Mouse (Mus musculus) liver, embryonic 14.5 days (tissue): ENCODE data around the gene Pus10. TPM values are rescaled to one million over a fixed set of nuclear protein-coding genes. Genes with fewer than 3 reads are reported as not detected.

Experiments used
- ATAC-seq: fragments of 200-750 bp; cut with Nextera tagmentation; 2 replicates; pipeline ENCODE4 v1.8.0; 2017; ENCODE audit warnings: moderate number of reproducible peaks, mild to moderate bottlenecking, moderate library complexity; ENCODE audit not compliant: insufficient read depth
- DNase-seq, 3 experiments: peaks; one replicate each; pipeline ENCODE4 v3.0.0-alpha.2; 2012 to 2013; ENCODE audit warnings: low read depth in 3 of 3, low spot score in 3 of 3
- H3K27ac ChIP-seq: fragments of 300-500 bp; sonication (generic); 2 replicates; pipeline ENCODE4 v1.5.1; 2014; ENCODE audit warnings: moderate library complexity, mild to moderate bottlenecking, control low read depth, inconsistent platforms
- H3K27me3 ChIP-seq: fragments of 300-500 bp; sonication (generic); 2 replicates; pipeline ENCODE4 v1.6.1; 2014; ENCODE audit warnings: mild to moderate bottlenecking, low read length, moderate library complexity; ENCODE audit not compliant: control insufficient read depth, insufficient read depth
- H3K36me3 ChIP-seq: fragments of 300-500 bp; sonication (generic); replicated peaks from 2 replicates; pipeline ENCODE4 v1.6.1; 2014; ENCODE audit warnings: low read depth; ENCODE audit not compliant: control insufficient read depth, insufficient read depth
- H3K4me1 ChIP-seq, 2 experiments: fragments of 200-500 bp in 1 of 2; fragments of 300-500 bp in 1 of 2; sonication (generic) in 1 of 2; replicated peaks; 2 replicates each; pipeline ENCODE4 v1.6.1; 2012 to 2014; ENCODE audit warnings: antibody characterized with exemption in 1 of 2, inconsistent platforms in 1 of 2, low read length in 1 of 2; ENCODE audit not compliant: control insufficient read depth in 2 of 2, insufficient read depth in 2 of 2
- H3K4me2 ChIP-seq: fragments of 300-500 bp; sonication (generic); 2 replicates; pipeline ENCODE4 v1.6.1; 2014; ENCODE audit warnings: low read depth, mild to moderate bottlenecking, control low read depth, moderate library complexity
- H3K4me3 ChIP-seq, 2 experiments: fragments of 200-500 bp in 1 of 2; fragments of 300-500 bp in 1 of 2; sonication (generic) in 1 of 2; 2 replicates each; pipeline ENCODE4 v1.5.1; 2012 to 2014; ENCODE audit warnings: low read depth in 2 of 2, low read length in 2 of 2, mild to moderate bottlenecking in 2 of 2, control low read depth in 1 of 2, inconsistent platforms in 1 of 2, moderate library complexity in 1 of 2; ENCODE audit not compliant: insufficient read depth in 1 of 2
- H3K9ac ChIP-seq: fragments of 300-500 bp; sonication (generic); replicated peaks from 2 replicates; pipeline ENCODE4 v1.6.1; 2014; ENCODE audit warnings: mild to moderate bottlenecking, control low read depth, moderate library complexity
- H3K9me3 ChIP-seq: fragments of 300-500 bp; sonication (generic); 2 replicates; pipeline ENCODE4 v1.6.1; 2016; ENCODE audit warnings: low read length, mixed read lengths; ENCODE audit not compliant: control insufficient read depth
- CTCF ChIP-seq: IDR thresholded peaks from 2 replicates; pipeline ENCODE4 v1.5.1; 2016; ENCODE audit warnings: antibody characterized with exemption, low read depth, control low read depth
- EP300 ChIP-seq: IDR thresholded peaks from 2 replicates; pipeline ENCODE4 v1.6.1; 2016; ENCODE audit warnings: antibody characterized with exemption, low read depth
- WGBS: fragments of 180-500 bp; shearing (Covaris S2); extraction: QIAGEN DNeasy Blood & Tissue Kit; methylation state at CpG from one replicate; pipeline ENCODE4 v1.1.7; 2014; ENCODE audit not compliant: insufficient replicate concordance; 5-methylcytosine and 5-hydroxymethylcytosine counted together
- polyA plus RNA-seq, 2 experiments: library from polyadenylated mRNA; depleted of rRNA in 1 of 2; stranded (reverse) in 1 of 2; unstranded in 1 of 2; fragments of >200 nt; fragmentation: Nextera tagmentation in 1 of 2; extraction: Ambion mirVana in 1 of 2; gene quantifications; 2 replicates each; pipeline versions ENCODE4 v1.2.1 to v1.2.3; 2012 to 2014

The Pus10 gene
- polyA plus RNA-seq, 2 experiments = 6.1 to 13.6 TPM

GRCm38 (mm10) chr11:23704604-23705294 is 39.3 kb downstream of the Pus10 start:
- Histone ChIP-seq H3K4me1 (no peaks in the 10 kb centered on the region), H3K27ac (no peak overlapping the region), H3K27me3 (no peaks in the 10 kb centered on the region), H3K9ac (no peak overlapping the region), H3K36me3 (peaks cover 2% of the 10 kb centered on the region; the same call in 1 of the 2 replicates), H3K4me3 (no peak overlapping the region), H3K9me3 (no peaks in the 10 kb centered on the region), H3K4me2 (no peak overlapping the region)
- no peak for DNase-seq
- 72% methylated on average over 7 of the region's 7 CpGs for WGBS
- no peak for ATAC-seq
- TF ChIP-seq EP300 (no peak), CTCF (no peak)

GRCm38 (mm10) chr11:23712299-23712698 is 46.8 kb downstream of the Pus10 start:
- Histone ChIP-seq H3K36me3 (peaks cover 7% of the 10 kb centered on the region), H3K4me3 (no peak overlapping the region), H3K4me1 (no peaks in the 10 kb centered on the region), H3K27ac (no peak overlapping the region), H3K27me3 (no peaks in the 10 kb centered on the region), H3K9me3 (no peaks in the 10 kb centered on the region), H3K9ac (no peak overlapping the region), H3K4me2 (no peak overlapping the region)
- 73% methylated on average over 3 of the region's 3 CpGs for WGBS
- DNase-seq (no peak), ATAC-seq (no peak)
- TF ChIP-seq EP300 (no peak), CTCF (no peak)

GRCm38 (mm10) chr11:23718856-23719255 is 53.4 kb downstream of the Pus10 start:
- peaks cover 10% of the 10 kb centered on the region for H3K36me3 ChIP-seq

GRCm38 (mm10) chr11:23719825-23720224 is 54.4 kb downstream of the Pus10 start:
- Histone ChIP-seq H3K4me2 (no peak overlapping the region), H3K9me3 (no peaks in the 10 kb centered on the region), H3K27ac (no peak overlapping the region), H3K4me1 (peaks cover 3 to 6% of the 10 kb centered on the region in 2 experiments; a peak in 3 of 4 replicates), H3K9ac (no peak overlapping the region), H3K36me3 (peaks cover 10% of the 10 kb centered on the region), H3K4me3 (no peak overlapping the region), H3K27me3 (no peaks in the 10 kb centered on the region)
- TF ChIP-seq EP300 = peak; percentile 36; the same call in 1 of the 2 replicates
- TF ChIP-seq CTCF = no peak
- DNase-seq (no peak), ATAC-seq (no peak)
- WGBS = 39% methylated on average over 3 of the region's 3 CpGs

More at GRCm38 (mm10) chr11:23718856-23719255, 53.4 kb downstream of the Pus10 start:
- DNase-seq (no peak), ATAC-seq (no peak)
- H3K4me3 ChIP-seq = no peak overlapping the region
- 76% methylated on average over 2 of the region's 2 CpGs for WGBS
- no peak overlapping the region for H3K9ac ChIP-seq
- no peak overlapping the region for H3K4me2 ChIP-seq
- no peak for TF ChIP-seq CTCF
- TF ChIP-seq EP300 = no peak
- H3K27me3 ChIP-seq = no peaks in the 10 kb centered on the region
- peaks cover 3 to 6% of the 10 kb centered on the region in 2 experiments; a peak in 3 of 4 replicates for H3K4me1 ChIP-seq
- H3K9me3 ChIP-seq = no peaks in the 10 kb centered on the region
- H3K27ac ChIP-seq = no peak overlapping the region

GRCm38 (mm10) chr11:23722326-23722725 is 56.9 kb downstream of the Pus10 start:
- Histone ChIP-seq H3K4me2 (no peak overlapping the region), H3K9me3 (no peaks in the 10 kb centered on the region), H3K9ac (no peak overlapping the region), H3K4me3 (no peak overlapping the region), H3K27me3 (no peaks in the 10 kb centered on the region), H3K27ac (no peak overlapping the region), H3K36me3 (peaks cover 13% of the 10 kb centered on the region), H3K4me1 (peaks cover 3 to 6% of the 10 kb centered on the region in 2 experiments; a peak in 3 of 4 replicates)
- DNase-seq (no peak), ATAC-seq (no peak)
- WGBS = 46% methylated on average over 2 of the region's 2 CpGs
- TF ChIP-seq EP300 = no peak
- no peak for TF ChIP-seq CTCF
